Mouse (Mus musculus): ENCODE measurements around the gene G430095P16Rik. TPM values are rescaled to one million over a fixed set of nuclear protein-coding genes. Genes with fewer than 3 reads are reported as not detected.
A peak's percentile ranks its signal among the peaks of the same experiment; 100 is the strongest.

G430095P16Rik gene
- polyA plus RNA-seq, 1 experiment from 2014 or later: 6.2 TPM

- Histone ChIP-seq H3K4me2 (peak overlapping the region; percentile 57), H3K9ac (peak overlapping the region; percentile 61), H3K9me3 (no peaks in the 10 kb centered on the region), H3K27me3 (peaks cover 85% of the 10 kb centered on the region), H3K4me3 (peak overlapping the region; percentile 38; the same call in 1 of the 2 replicates), H3K27ac (peak overlapping the region; percentile 81), H3K4me1 (peaks cover 76% of the 10 kb centered on the region), H3K36me3 (peaks cover 10% of the 10 kb centered on the region; the same call in 1 of the 2 replicates)
- no peak for ATAC-seq (ENCODE audit: insufficient number of reproducible peaks, insufficient read depth, low FRiP score, low TSS enrichment, low read depth)
- WGBS: 12% methylated on average over 13 of the region's 13 CpGs
These were observed 52.3 kb downstream of the G430095P16Rik start for GRCm38 (mm10) chr8:84775105-84775591.

DNA sequence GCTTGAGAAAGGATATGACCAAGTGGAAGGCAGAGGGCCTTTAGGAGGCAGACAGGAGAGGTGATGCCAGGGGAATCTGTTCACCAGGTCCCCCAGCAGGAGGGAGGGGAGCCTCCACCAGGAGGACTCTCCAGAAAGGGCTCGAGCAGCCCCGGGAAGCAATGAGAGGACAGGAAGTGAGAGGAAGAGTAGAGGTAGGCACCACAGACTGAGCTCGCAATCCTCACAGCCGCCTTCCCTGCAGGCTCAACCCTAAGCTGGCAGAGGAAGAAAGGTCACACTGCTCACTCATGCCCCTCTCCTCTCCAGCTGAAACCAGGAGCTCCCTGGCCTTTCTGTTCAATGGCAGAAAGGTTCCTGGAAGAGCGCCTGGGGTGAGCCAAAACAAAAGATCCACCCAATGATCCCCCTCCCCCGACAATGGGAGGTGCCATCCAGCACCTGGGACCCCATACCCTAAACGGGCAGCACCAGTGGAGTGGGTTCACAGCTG, 52.9 kb downstream of the G430095P16Rik start:
- Histone ChIP-seq H3K27ac (peak overlapping the region; percentile 81; the same call in 1 of the 2 replicates), H3K4me3 (no peak overlapping the region), H3K36me3 (peaks cover 8% of the 10 kb centered on the region; the same call in 1 of the 2 replicates), H3K4me1 (peaks cover 76% of the 10 kb centered on the region), H3K27me3 (peaks cover 85% of the 10 kb centered on the region), H3K4me2 (peak overlapping the region; percentile 57), H3K9ac (peak overlapping the region; percentile 61), H3K9me3 (no peaks in the 10 kb centered on the region)
- ATAC-seq (ENCODE audit: insufficient number of reproducible peaks, insufficient read depth, low FRiP score, low TSS enrichment, low read depth): no peak
- 16% methylated on average over 7 of the region's 7 CpGs for WGBS

Other genes with a start within 250 kb of the G430095P16Rik start
- 64.3 and 67.6 TPM in 2 replicates for gene Ier2, start 60.2 kb upstream of the G430095P16Rik start, polyA plus RNA-seq (2015; fragmentation: Nextera tagmentation; extraction: Ambion mirVana)
- 71.3 and 78.6 TPM in 2 replicates for gene Trmt1, start 36.7 kb upstream of the G430095P16Rik start, polyA plus RNA-seq (2015; fragmentation: Nextera tagmentation; extraction: Ambion mirVana)
- gene Nacc1, start 35.1 kb upstream of the G430095P16Rik start, polyA plus RNA-seq (2015; fragmentation: Nextera tagmentation; extraction: Ambion mirVana): 16.3 and 16.6 TPM in 2 replicates
- 4.8 and 4.9 TPM in 2 replicates for gene Lyl1, start 21.6 kb upstream of the G430095P16Rik start, polyA plus RNA-seq (2015; fragmentation: Nextera tagmentation; extraction: Ambion mirVana)
- gene Nfix, start 77.3 kb downstream of the G430095P16Rik start, polyA plus RNA-seq (2015; fragmentation: Nextera tagmentation; extraction: Ambion mirVana): 37.0 and 42.9 TPM in 2 replicates
- gene Dand5, start 99.8 kb downstream of the G430095P16Rik start, polyA plus RNA-seq (2015; fragmentation: Nextera tagmentation; extraction: Ambion mirVana): 7.0 TPM in 2 replicates
- gene Gadd45gip1, start 108.5 kb downstream of the G430095P16Rik start, polyA plus RNA-seq (2015; fragmentation: Nextera tagmentation; extraction: Ambion mirVana): 45.6 and 48.2 TPM in 2 replicates
- 97.1 and 100 TPM in 2 replicates for gene Rad23a, start 117.7 kb downstream of the G430095P16Rik start, polyA plus RNA-seq (2015; fragmentation: Nextera tagmentation; extraction: Ambion mirVana)
- gene Calr, start 123.9 kb downstream of the G430095P16Rik start, polyA plus RNA-seq (2015; fragmentation: Nextera tagmentation; extraction: Ambion mirVana): 959 and 1,012 TPM in 2 replicates
- 105 and 108 TPM in 2 replicates for gene Farsa, start 134.0 kb downstream of the G430095P16Rik start, polyA plus RNA-seq (2015; fragmentation: Nextera tagmentation; extraction: Ambion mirVana)
- gene Syce2, start 149.1 kb downstream of the G430095P16Rik start, polyA plus RNA-seq (2015; fragmentation: Nextera tagmentation; extraction: Ambion mirVana): 101 and 111 TPM in 2 replicates
- gene Gcdh, start 170.9 kb downstream of the G430095P16Rik start, polyA plus RNA-seq (2015; fragmentation: Nextera tagmentation; extraction: Ambion mirVana): 39.1 and 40.6 TPM in 2 replicates
- gene Klf1, start 178.9 kb downstream of the G430095P16Rik start, polyA plus RNA-seq (2015; fragmentation: Nextera tagmentation; extraction: Ambion mirVana): 1.8 and 5.6 TPM in 2 replicates
- 15.9 and 22.7 TPM in 2 replicates for gene Dnase2a, start 185.6 kb downstream of the G430095P16Rik start, polyA plus RNA-seq (2015; fragmentation: Nextera tagmentation; extraction: Ambion mirVana)
- 1.4 and 1.6 TPM in 2 replicates for gene Mast1, start 214.4 kb downstream of the G430095P16Rik start, polyA plus RNA-seq (2015; fragmentation: Nextera tagmentation; extraction: Ambion mirVana)
- gene Rtbdn, start 224.0 kb downstream of the G430095P16Rik start, polyA plus RNA-seq (2015; fragmentation: Nextera tagmentation; extraction: Ambion mirVana): 0.36 and 0.39 TPM in 2 replicates
- gene Gm49661, start 246.4 kb downstream of the G430095P16Rik start, polyA plus RNA-seq (2015; fragmentation: Nextera tagmentation; extraction: Ambion mirVana): not detected in 2 replicates
- gene Prdx2, start 246.6 kb downstream of the G430095P16Rik start, polyA plus RNA-seq (2015; fragmentation: Nextera tagmentation; extraction: Ambion mirVana): 888 and 1,010 TPM in 2 replicates
- 93.2 and 94.5 TPM in 2 replicates for gene Rnaseh2a, start 246.8 kb downstream of the G430095P16Rik start, polyA plus RNA-seq (2015; fragmentation: Nextera tagmentation; extraction: Ambion mirVana)

Measured in embryonic facial prominence, embryonic 13.5 days (tissue).